Mouse (Mus musculus): ENCODE results near the gene St3gal6.

DNA sequence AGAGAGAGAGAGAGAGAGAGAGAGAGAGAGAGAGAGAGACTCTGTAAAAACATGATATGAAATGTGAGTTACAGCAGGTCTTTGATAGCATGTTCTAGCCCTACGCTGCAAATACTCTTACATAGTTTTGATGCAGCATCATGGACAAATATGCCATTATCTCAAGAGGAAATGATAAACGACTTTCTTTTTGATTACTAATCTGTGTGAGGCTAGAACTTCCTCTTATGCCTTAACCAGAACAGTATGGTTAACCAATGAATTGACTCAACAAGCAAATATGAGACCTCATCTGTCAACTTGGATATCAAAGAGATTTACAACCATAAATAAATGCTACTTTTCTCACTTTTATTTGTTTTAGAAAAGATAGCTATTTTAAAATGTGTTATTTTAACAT, 24.0 kb upstream of the St3gal6 start:
- no peak for TF ChIP-seq GATA1 (IDR thresholded peaks at IDR 0.05; ENCODE audit: low read length)
- no peak for TF ChIP-seq TAL1 (IDR thresholded peaks at IDR 0.05; ENCODE audit: low read length)
